Mouse (Mus musculus) lung, adult 2 months (tissue): ENCODE data around the gene Cntf. TPM values are rescaled to one million over a fixed set of nuclear protein-coding genes. Genes with fewer than 3 reads are reported as not detected.
"Not testable (repeated sequence)": the region's sequence is repeated elsewhere in the genome, so short reads cannot be mapped to it uniquely, and the experiment has no call there.

Source experiments
- DNase-seq: peaks from one replicate; pipeline ENCODE4 v3.0.0; 2022
- H3K4me1 ChIP-seq: fragments of 200-500 bp; 2 replicates; pipeline ENCODE4 v1.6.1; 2011; ENCODE audit warnings: low read length; ENCODE audit not compliant: control insufficient read depth, insufficient read depth
- H3K4me3 ChIP-seq: fragments of 200-500 bp; replicated peaks from 2 replicates; pipeline ENCODE3; 2011; ENCODE audit warnings: low read depth, mild to moderate bottlenecking, control low read depth, low read length; ENCODE audit errors: extremely low read depth
- CTCF ChIP-seq: fragments of 200-500 bp; IDR thresholded peaks from 2 replicates; pipeline ENCODE4 v1.5.1; 2011; ENCODE audit warnings: mild to moderate bottlenecking, low read length, control low read depth; ENCODE audit not compliant: insufficient read depth
- POLR2A ChIP-seq: fragments of 200-500 bp; IDR thresholded peaks from 2 replicates; pipeline ENCODE4 v1.6.1; 2011; ENCODE audit warnings: low read depth, mild to moderate bottlenecking, control low read depth, low read length, borderline replicate concordance; ENCODE audit errors: extremely low read depth
- WGBS: fragments of 180-500 bp; shearing (Covaris S2); methylation state at CpG from one replicate; pipeline ENCODE4 v1.1.7; 2018; 5-methylcytosine and 5-hydroxymethylcytosine counted together
- polyA plus RNA-seq: library from polyadenylated mRNA; depleted of rRNA; stranded (reverse); fragments of >200 nt; gene quantifications from 2 replicates; pipeline ENCODE4 v1.2.3, GENCODE M21; 2012; rRNA removed

Cntf gene
- polyA plus RNA-seq, 1 experiment, result 1.0 TPM

DNA sequence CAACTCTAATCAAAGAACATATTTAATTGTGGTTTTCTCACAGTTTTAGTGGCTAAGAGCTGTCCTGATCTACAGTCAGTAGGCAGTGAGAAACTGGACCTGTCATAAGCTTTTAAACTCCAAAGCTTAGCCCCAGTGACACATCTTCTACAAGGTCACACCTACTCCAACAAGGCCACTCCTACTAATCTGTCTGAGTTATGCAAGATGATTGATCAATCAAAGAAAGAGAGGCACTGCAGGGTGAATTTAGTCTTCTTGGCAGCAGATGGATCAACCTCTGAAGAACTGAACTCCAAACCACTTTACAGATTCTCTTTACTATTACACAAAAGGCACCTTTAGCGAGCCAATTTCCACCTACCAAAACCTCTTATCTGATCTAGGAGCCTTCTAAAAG, 39.6 kb downstream of the Cntf start:
- no peak for DNase-seq
- Histone ChIP-seq H3K4me3 (no peak overlapping the region), H3K4me1 (no peaks in the 10 kb centered on the region)
- no peak for TF ChIP-seq POLR2A
- TF ChIP-seq CTCF, result no peak
- 55% methylated on average over 1 of the region's 1 CpGs for WGBS

- Histone ChIP-seq H3K4me3 (no peak overlapping the region), H3K4me1 (no peaks in the 10 kb centered on the region)
- DNase-seq, result peak; percentile 34
- TF ChIP-seq CTCF, result peak; percentile 60
- TF ChIP-seq POLR2A, result no peak
- 57% methylated on average over 3 of the region's 3 CpGs for WGBS
Observed at GRCm38 (mm10) chr19:12722308-12722707, 43.1 kb downstream of the Cntf start.

GRCm38 (mm10) chr19:12721596-12721995, 43.8 kb downstream of the Cntf start:
- not testable (repeated sequence) for H3K4me1 ChIP-seq, DNase-seq, H3K4me3 ChIP-seq
- WGBS, result 89% methylated on average over 7 of the region's 7 CpGs

- WGBS, result 88% methylated on average over 5 of the region's 5 CpGs
- H3K4me1 ChIP-seq, H3K4me3 ChIP-seq, DNase-seq: not testable (repeated sequence)
Observed at GRCm38 (mm10) chr19:12720919-12721318, 44.5 kb downstream of the Cntf start.

DNA sequence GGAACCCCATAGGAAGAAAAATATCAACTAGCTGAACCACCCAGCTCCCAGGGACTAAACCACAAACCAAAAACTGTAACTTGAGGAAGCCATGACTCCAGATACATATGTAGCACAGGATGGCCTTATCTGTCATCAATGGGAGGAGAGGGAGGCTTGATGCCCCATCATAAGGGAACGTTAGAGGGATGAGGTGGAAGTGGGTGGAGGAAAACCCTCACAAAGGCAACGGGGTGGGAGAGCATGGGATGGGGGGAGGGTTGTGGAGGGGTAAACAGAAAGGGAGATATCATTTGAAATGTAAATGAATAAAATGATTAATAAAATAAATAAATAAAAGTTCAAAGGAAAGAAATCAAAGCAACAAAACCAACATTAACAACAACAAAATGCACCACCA, 45.0 kb downstream of the Cntf start:
- Histone ChIP-seq H3K4me1 (no peaks in the 10 kb centered on the region), H3K4me3 (no peak overlapping the region)
- WGBS, result 35% methylated on average over 2 of the region's 2 CpGs
- no peak for DNase-seq
- TF ChIP-seq CTCF, result no peak
- no peak for TF ChIP-seq POLR2A

DNA sequence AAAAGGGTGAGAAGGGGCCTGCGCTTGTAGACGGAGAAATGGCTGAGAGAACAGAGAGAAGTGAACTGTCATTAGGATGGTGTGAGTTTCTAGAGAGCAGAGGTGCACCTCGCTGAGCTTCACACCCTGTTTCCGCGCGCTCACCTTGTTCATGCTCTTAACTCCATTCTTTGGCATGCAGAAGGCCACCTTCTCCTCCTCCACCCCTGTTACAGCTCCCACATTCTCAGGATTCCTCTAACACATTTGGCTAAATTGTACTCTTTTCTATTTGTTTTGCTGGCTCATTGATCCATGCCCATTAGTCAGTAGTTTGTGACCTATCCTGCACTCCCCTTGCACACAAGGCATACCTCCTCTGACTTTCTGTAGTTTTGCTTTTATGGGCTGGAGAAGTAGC, 46.2 kb downstream of the Cntf start:
- Histone ChIP-seq H3K4me3 (no peak overlapping the region), H3K4me1 (no peaks in the 10 kb centered on the region)
- TF ChIP-seq POLR2A, result no peak
- no peak for TF ChIP-seq CTCF
- 68% methylated on average over 6 of the region's 6 CpGs for WGBS
- DNase-seq, result no peak

Other genes with a start within 250 kb of the Cntf start
- 1.4 and 2.8 TPM in 2 replicates for gene Fam111a, start 219.9 kb downstream of the Cntf start, polyA plus RNA-seq
- gene Gm4952, start 165.7 kb downstream of the Cntf start, polyA plus RNA-seq, result not detected in 2 replicates
- not detected in 2 replicates for gene Glyat, start 132.3 kb downstream of the Cntf start, polyA plus RNA-seq
- gene Olfr1442, start 95.2 kb downstream of the Cntf start, polyA plus RNA-seq, result not detected in 2 replicates
- not detected in 2 replicates for gene Olfr1443, start 87.5 kb downstream of the Cntf start, polyA plus RNA-seq
- 0.06 TPM in 1 of 2 replicates, not detected in the other for gene Keg1, start 69.8 kb downstream of the Cntf start, polyA plus RNA-seq
- 10.9 and 14.7 TPM in 2 replicates for gene Zfp91, start 30.5 kb upstream of the Cntf start, polyA plus RNA-seq
- 3.8 and 6.1 TPM in 2 replicates for gene Lpxn, start 30.6 kb upstream of the Cntf start, polyA plus RNA-seq
- gene Gm5244, start 81.0 kb upstream of the Cntf start, polyA plus RNA-seq, result not detected in 2 replicates
- not detected in 2 replicates for gene Olfr1444, start 91.7 kb upstream of the Cntf start, polyA plus RNA-seq
- gene Olfr1445, start 118.2 kb upstream of the Cntf start, polyA plus RNA-seq, result not detected in 2 replicates
- not detected in 2 replicates for gene Olfr1446, start 127.9 kb upstream of the Cntf start, polyA plus RNA-seq
- not detected in 2 replicates for gene Olfr1447, start 138.1 kb upstream of the Cntf start, polyA plus RNA-seq
- not detected in 2 replicates for gene Olfr1448, start 158.8 kb upstream of the Cntf start, polyA plus RNA-seq
- gene Olfr1449, start 165.2 kb upstream of the Cntf start, polyA plus RNA-seq, result not detected in 2 replicates
- gene Olfr1450, start 184.6 kb upstream of the Cntf start, polyA plus RNA-seq, result not detected in 2 replicates
- not detected in 2 replicates for gene Olfr1451, start 229.4 kb upstream of the Cntf start, polyA plus RNA-seq